Mouse (Mus musculus): ENCODE measurements around the gene Bbof1. TPM values are rescaled to one million over a fixed set of nuclear protein-coding genes. Genes with fewer than 3 reads are reported as not detected.

The Bbof1 gene
- polyA plus RNA-seq, 1 experiment from 2014 or later: 1.9 TPM

GRCm38 (mm10) chr12:84468701-84469100 is 59.8 kb downstream of the Bbof1 start:
- WGBS: 0% methylated on average over 1 of the region's 1 CpGs
- no peak for ATAC-seq (ENCODE audit: low FRiP score, low TSS enrichment)

GRCm38 (mm10) chr12:84478937-84479336 is 70.1 kb downstream of the Bbof1 start:
- H3K27ac ChIP-seq (ENCODE audit: low read depth, low read length): no peak overlapping the region
- no peaks in the 10 kb centered on the region for H3K9me3 ChIP-seq (ENCODE audit: control insufficient read depth, low read length)
- no peak overlapping the region for H3K9ac ChIP-seq (ENCODE audit: low read depth, low read length)
- H3K4me1 ChIP-seq (ENCODE audit: control insufficient read depth, insufficient read depth, low read length): no peaks in the 10 kb centered on the region
- H3K27me3 ChIP-seq (ENCODE audit: control insufficient read depth, insufficient read depth, low read length): no peaks in the 10 kb centered on the region
- H3K4me3 ChIP-seq (ENCODE audit: low read length): no peak overlapping the region
- ATAC-seq (ENCODE audit: low FRiP score, low TSS enrichment): no peak
- 74% methylated on average over 7 of the region's 7 CpGs for WGBS
- 0 out of 2 replicates have a peak, but pooled peaks cover 2% of the 10 kb centered on the region for H3K36me3 ChIP-seq (ENCODE audit: control insufficient read depth, insufficient read depth, low read length)
- H3K4me2 ChIP-seq (replicated peaks; ENCODE audit: low read depth, low read length): no peak overlapping the region

More at GRCm38 (mm10) chr12:84468701-84469100, 59.8 kb downstream of the Bbof1 start:
- Histone ChIP-seq H3K36me3 (ENCODE audit: control insufficient read depth, insufficient read depth, low read length) (peaks cover 33% of the 10 kb centered on the region), H3K27ac (ENCODE audit: low read depth, low read length) (no peak overlapping the region), H3K4me1 (ENCODE audit: control insufficient read depth, insufficient read depth, low read length) (no peaks in the 10 kb centered on the region), H3K9me3 (ENCODE audit: control insufficient read depth, low read length) (no peaks in the 10 kb centered on the region), H3K27me3 (ENCODE audit: control insufficient read depth, insufficient read depth, low read length) (no peaks in the 10 kb centered on the region), H3K9ac (ENCODE audit: low read depth, low read length) (no peak overlapping the region), H3K4me2 (replicated peaks; ENCODE audit: low read depth, low read length) (no peak overlapping the region), H3K4me3 (ENCODE audit: low read length) (no peak overlapping the region)

GRCm38 (mm10) chr12:84481251-84481650 is 72.4 kb downstream of the Bbof1 start:
- no peak overlapping the region for H3K27ac ChIP-seq (ENCODE audit: low read depth, low read length)
- no peaks in the 10 kb centered on the region for H3K9me3 ChIP-seq (ENCODE audit: control insufficient read depth, low read length)
- H3K4me3 ChIP-seq (ENCODE audit: low read length): no peak overlapping the region
- no peaks in the 10 kb centered on the region for H3K4me1 ChIP-seq (ENCODE audit: control insufficient read depth, insufficient read depth, low read length)
- no peaks in the 10 kb centered on the region for H3K36me3 ChIP-seq (ENCODE audit: control insufficient read depth, insufficient read depth, low read length)
- no peak overlapping the region for H3K9ac ChIP-seq (ENCODE audit: low read depth, low read length)
- ATAC-seq (ENCODE audit: low FRiP score, low TSS enrichment): no peak
- no peak overlapping the region for H3K4me2 ChIP-seq (replicated peaks; ENCODE audit: low read depth, low read length)
- no peaks in the 10 kb centered on the region for H3K27me3 ChIP-seq (ENCODE audit: control insufficient read depth, insufficient read depth, low read length)
- WGBS: 33% methylated on average over 2 of the region's 2 CpGs

- Histone ChIP-seq H3K4me2 (replicated peaks; ENCODE audit: low read depth, low read length) (no peak overlapping the region), H3K4me3 (ENCODE audit: low read length) (no peak overlapping the region), H3K4me1 (ENCODE audit: control insufficient read depth, insufficient read depth, low read length) (peaks cover 8% of the 10 kb centered on the region; the same call in 1 of the 2 replicates), H3K9me3 (ENCODE audit: control insufficient read depth, low read length) (no peaks in the 10 kb centered on the region), H3K27me3 (ENCODE audit: control insufficient read depth, insufficient read depth, low read length) (no peaks in the 10 kb centered on the region), H3K36me3 (ENCODE audit: control insufficient read depth, insufficient read depth, low read length) (no peaks in the 10 kb centered on the region), H3K9ac (ENCODE audit: low read depth, low read length) (no peak overlapping the region), H3K27ac (ENCODE audit: low read depth, low read length) (no peak overlapping the region)
- peak; percentile 76 for ATAC-seq (ENCODE audit: low FRiP score, low TSS enrichment)
- WGBS: 32% methylated on average over 14 of the region's 14 CpGs
Observed at GRCm38 (mm10) chr12:84482778-84483585, 74.1 kb downstream of the Bbof1 start.

GRCm38 (mm10) chr12:84487324-84488056 is 78.6 kb downstream of the Bbof1 start:
- Histone ChIP-seq H3K4me3 (ENCODE audit: low read length) (no peak overlapping the region), H3K9ac (ENCODE audit: low read depth, low read length) (no peak overlapping the region), H3K4me1 (ENCODE audit: control insufficient read depth, insufficient read depth, low read length) (peaks cover 8% of the 10 kb centered on the region; the same call in 1 of the 2 replicates), H3K27ac (ENCODE audit: low read depth, low read length) (no peak overlapping the region), H3K27me3 (ENCODE audit: control insufficient read depth, insufficient read depth, low read length) (no peaks in the 10 kb centered on the region), H3K36me3 (ENCODE audit: control insufficient read depth, insufficient read depth, low read length) (no peaks in the 10 kb centered on the region), H3K9me3 (ENCODE audit: control insufficient read depth, low read length) (no peaks in the 10 kb centered on the region), H3K4me2 (replicated peaks; ENCODE audit: low read depth, low read length) (no peak overlapping the region)
- 10% methylated on average over 8 of the region's 8 CpGs for WGBS
- ATAC-seq (ENCODE audit: low FRiP score, low TSS enrichment): peak; percentile 62; the same call in 1 of the 2 replicates

Other genes starting within 250 kb of the Bbof1 start
- gene Elmsan1, start 190.2 kb upstream of the Bbof1 start, polyA plus RNA-seq (2014; fragmentation: Nextera tagmentation; extraction: Ambion mirVana): 5.8 and 9.3 TPM in 2 replicates
- 12.8 and 21.1 TPM in 2 replicates for gene Ptgr2, start 123.8 kb upstream of the Bbof1 start, polyA plus RNA-seq (2014; fragmentation: Nextera tagmentation; extraction: Ambion mirVana)
- 65.6 and 88.7 TPM in 2 replicates for gene Zfp410, start 92.2 kb upstream of the Bbof1 start, polyA plus RNA-seq (2014; fragmentation: Nextera tagmentation; extraction: Ambion mirVana)
- 51.4 and 54.7 TPM in 2 replicates for gene Coq6, start 47.4 kb upstream of the Bbof1 start, polyA plus RNA-seq (2014; fragmentation: Nextera tagmentation; extraction: Ambion mirVana)
- gene Fam161b, start 47.2 kb upstream of the Bbof1 start, polyA plus RNA-seq (2014; fragmentation: Nextera tagmentation; extraction: Ambion mirVana): 2.9 and 3.7 TPM in 2 replicates
- gene Entpd5, start within 50 bp of the Bbof1 start, polyA plus RNA-seq (2014; fragmentation: Nextera tagmentation; extraction: Ambion mirVana): 8.3 and 19.6 TPM in 2 replicates
- 22.1 and 27.2 TPM in 2 replicates for gene Rnf113a2, start 8.1 kb downstream of the Bbof1 start, polyA plus RNA-seq (2014; fragmentation: Nextera tagmentation; extraction: Ambion mirVana)
- 25.0 and 50.2 TPM in 2 replicates for gene Aldh6a1, start 41.9 kb downstream of the Bbof1 start, polyA plus RNA-seq (2014; fragmentation: Nextera tagmentation; extraction: Ambion mirVana)
- gene Lin52, start 42.4 kb downstream of the Bbof1 start, polyA plus RNA-seq (2014; fragmentation: Nextera tagmentation; extraction: Ambion mirVana): 21.0 and 23.2 TPM in 2 replicates
- 0.06 TPM in 1 of 2 replicates, not detected in the other for gene Vsx2, start 160.7 kb downstream of the Bbof1 start, polyA plus RNA-seq (2014; fragmentation: Nextera tagmentation; extraction: Ambion mirVana)
- 10.0 and 14.8 TPM in 2 replicates for gene Abcd4, start 208.3 kb downstream of the Bbof1 start, polyA plus RNA-seq (2014; fragmentation: Nextera tagmentation; extraction: Ambion mirVana)
- gene Vrtn, start 231.9 kb downstream of the Bbof1 start, polyA plus RNA-seq (2014; fragmentation: Nextera tagmentation; extraction: Ambion mirVana): not detected in 2 replicates